16 mouse cellular contexts compared by ENCODE assay signal in the genomic region with DNA sequence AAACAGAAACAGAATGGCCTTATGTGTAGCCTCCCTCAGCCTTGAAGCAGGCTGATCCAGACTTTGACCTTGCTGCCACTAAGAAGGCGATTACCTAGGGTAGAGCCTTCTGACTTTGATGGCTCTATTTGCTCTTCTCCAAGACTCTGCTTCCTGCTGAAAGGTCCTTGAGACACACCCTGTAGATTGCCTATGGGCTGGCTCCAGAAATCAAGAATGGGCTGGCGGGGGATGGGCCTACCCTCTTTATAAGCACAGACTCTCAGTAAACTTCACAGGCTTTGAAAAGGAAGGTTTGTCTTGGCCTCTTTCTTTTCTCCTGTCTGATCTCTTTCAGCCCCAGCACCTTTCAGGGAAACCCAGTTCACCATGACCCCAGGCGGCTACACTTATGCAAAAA. TPM values are rescaled to one million over a fixed set of nuclear protein-coding genes. Genes with fewer than 3 reads are reported as not detected.
"Had no signal": no experiment of that assay in that cellular context is flagged by ENCODE, and none has a peak within 500 bp of the region (broad histone marks: within the 10 kb centered on the region; RNA-seq: fewer than 3 reads in every experiment).

No protein-coding gene starts in this region.

RNA-seq across cellular contexts. Expression of a gene that starts 4.8 kb away (rescaled TPM):
- polyA plus RNA-seq: kidney, adult 2 months; kidney, embryonic 14.5 days; kidney, postnatal 0 days; limb, embryonic 11.5 days; limb, embryonic 14.5 days; liver, adult 2 months; liver, embryonic 13.5 days; liver, embryonic 16.5 days; lung, adult 2 months; lung, embryonic 16.5 days; midbrain, embryonic 11.5 days; midbrain, embryonic 14.5 days; midbrain, postnatal 0 days; neural tube, embryonic 11.5 days; neural tube, embryonic 14.5 days; thymus, postnatal 0 days had no signal

RNA-seq across cellular contexts. Expression of a gene that starts 6.2 kb away (rescaled TPM):
- polyA plus RNA-seq: kidney, adult 2 months; kidney, embryonic 14.5 days; kidney, postnatal 0 days; limb, embryonic 11.5 days; limb, embryonic 14.5 days; liver, adult 2 months; liver, embryonic 13.5 days; liver, embryonic 16.5 days; lung, adult 2 months; lung, embryonic 16.5 days; midbrain, embryonic 11.5 days; midbrain, embryonic 14.5 days; midbrain, postnatal 0 days; neural tube, embryonic 11.5 days; neural tube, embryonic 14.5 days; thymus, postnatal 0 days had no signal

RNA-seq across cellular contexts. Expression of a gene that starts 13.0 kb away (rescaled TPM):
- polyA plus RNA-seq: kidney, adult 2 months; kidney, embryonic 14.5 days; kidney, postnatal 0 days; limb, embryonic 11.5 days; limb, embryonic 14.5 days; liver, adult 2 months; liver, embryonic 13.5 days; liver, embryonic 16.5 days; lung, adult 2 months; lung, embryonic 16.5 days; midbrain, embryonic 11.5 days; midbrain, embryonic 14.5 days; midbrain, postnatal 0 days; neural tube, embryonic 11.5 days; neural tube, embryonic 14.5 days; thymus, postnatal 0 days had no signal

RNA-seq across cellular contexts. Expression of a gene that starts 34.9 kb away (rescaled TPM):
- polyA plus RNA-seq: kidney, adult 2 months; kidney, embryonic 14.5 days; kidney, postnatal 0 days; limb, embryonic 11.5 days; limb, embryonic 14.5 days; liver, adult 2 months; liver, embryonic 13.5 days; liver, embryonic 16.5 days; lung, adult 2 months; midbrain, embryonic 11.5 days; midbrain, embryonic 14.5 days; midbrain, postnatal 0 days; neural tube, embryonic 11.5 days; thymus, postnatal 0 days had no signal

RNA-seq across cellular contexts. Expression of a gene that starts 49.4 kb away (rescaled TPM):
- polyA plus RNA-seq: kidney, adult 2 months; kidney, embryonic 14.5 days; kidney, postnatal 0 days; limb, embryonic 11.5 days; limb, embryonic 14.5 days; liver, adult 2 months; liver, embryonic 13.5 days; liver, embryonic 16.5 days; lung, adult 2 months; lung, embryonic 16.5 days; midbrain, embryonic 11.5 days; midbrain, embryonic 14.5 days; midbrain, postnatal 0 days; neural tube, embryonic 11.5 days; neural tube, embryonic 14.5 days; thymus, postnatal 0 days had no signal
